Mouse (Mus musculus) MEL-GATA-1-ER (cell line): ENCODE results near the gene Sh2b1.

ENCODE experiments used
- DNase-seq: peaks from one replicate; pipeline ENCODE4 v3.0.0-alpha.2; 2012; ENCODE audit warnings: low read depth; ENCODE audit errors: extremely low read depth

The Sh2b1 gene

GRCm38 (mm10) chr7:126474486-126474955 is 703 bp downstream of the Sh2b1 start:
- no peak for DNase-seq

- no peak for DNase-seq
Measured at GRCm38 (mm10) chr7:126473470-126474086, 1.6 kb downstream of the Sh2b1 start.

DNA sequence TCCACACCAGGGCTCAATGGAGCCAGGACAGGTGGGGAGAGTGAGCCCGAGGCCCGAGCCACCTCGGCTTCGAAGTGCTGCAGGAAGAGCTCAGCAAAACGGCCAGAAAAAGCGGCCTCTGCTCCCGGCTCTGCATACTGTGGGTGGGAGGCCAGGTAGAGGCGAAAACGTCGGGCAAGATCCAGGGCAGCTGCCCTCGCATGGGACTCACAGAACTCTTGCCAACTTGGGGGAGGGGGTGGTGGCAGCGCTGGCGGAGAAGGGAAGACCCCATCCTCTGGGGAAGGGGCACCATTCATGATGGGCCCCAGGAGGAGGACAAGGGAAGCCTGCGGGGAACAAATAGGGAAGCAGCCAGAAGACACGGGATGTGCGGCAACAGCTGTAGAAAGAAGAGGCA is 2.5 kb downstream of the Sh2b1 start:
- no peak for DNase-seq

DNA sequence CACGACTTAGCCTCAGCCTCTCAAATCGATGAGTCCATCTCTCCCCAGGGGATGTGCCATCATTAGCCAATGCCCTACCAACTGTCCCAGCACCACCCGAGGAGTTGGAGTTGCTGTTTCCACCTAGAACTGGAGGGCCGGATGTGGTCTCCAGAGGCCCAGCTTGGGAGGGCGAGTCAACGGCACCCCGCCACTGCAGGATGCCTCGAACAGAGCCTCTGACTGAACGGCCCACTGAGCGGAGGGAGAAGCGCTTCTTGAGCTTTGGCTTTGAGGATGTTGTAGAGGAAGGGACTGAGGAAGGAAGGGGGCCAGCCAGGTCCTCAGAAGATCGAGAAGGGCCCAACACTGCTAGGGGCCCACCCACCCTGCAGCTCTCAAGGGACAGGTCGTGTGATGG is 2.9 kb downstream of the Sh2b1 start:
- DNase-seq = no peak

- no peak for DNase-seq
Measured at GRCm38 (mm10) chr7:126471853-126472252, 3.4 kb downstream of the Sh2b1 start.

DNA sequence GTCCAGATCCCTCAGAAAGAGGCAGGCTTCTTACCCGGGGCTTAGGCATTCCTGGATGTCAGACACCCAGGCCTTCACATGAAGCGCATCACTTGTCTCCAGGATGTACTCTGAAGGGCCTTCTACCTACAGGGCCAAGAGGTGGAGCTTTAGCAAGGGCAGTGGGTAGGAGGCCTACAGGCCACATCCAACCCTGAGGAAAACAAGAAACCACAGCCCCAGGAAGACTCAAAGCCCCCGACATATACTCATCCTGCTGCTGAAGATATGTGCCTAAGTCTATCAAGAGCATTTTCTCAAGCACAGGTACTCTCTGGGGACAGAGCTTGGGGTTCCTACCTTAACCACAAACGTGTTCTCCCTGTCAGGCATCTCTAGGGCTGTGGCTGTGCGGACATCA is 3.9 kb downstream of the Sh2b1 start:
- DNase-seq = no peak

GRCm38 (mm10) chr7:126470077-126470476 is 5.1 kb downstream of the Sh2b1 start:
- peak; percentile 88 for DNase-seq

- no peak for DNase-seq
Measured at GRCm38 (mm10) chr7:126467834-126468627, 7.2 kb downstream of the Sh2b1 start.

- no peak for DNase-seq
Measured at GRCm38 (mm10) chr7:126467271-126467670, 8.0 kb downstream of the Sh2b1 start.

DNA sequence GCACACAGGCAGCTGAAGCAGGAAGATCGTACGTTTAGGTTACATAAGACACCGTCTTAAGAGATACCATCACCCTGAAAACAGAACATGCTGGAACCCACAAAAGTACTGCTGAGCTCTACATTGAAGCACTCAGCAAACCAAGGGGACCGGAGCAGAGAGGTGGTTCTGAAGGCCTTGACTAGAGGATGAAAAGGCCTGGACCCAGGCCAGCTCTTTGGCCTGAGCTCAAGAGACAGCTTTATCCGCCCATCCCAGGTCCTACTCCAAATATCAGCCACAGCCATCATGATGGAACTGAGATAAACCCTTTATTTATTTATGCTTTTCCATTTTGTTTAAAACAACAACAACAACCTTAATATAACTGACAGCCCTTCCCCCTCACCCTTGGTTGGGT is 8.5 kb downstream of the Sh2b1 start:
- no peak for DNase-seq

- no peak for DNase-seq
Measured at GRCm38 (mm10) chr7:126466116-126466515, 9.1 kb downstream of the Sh2b1 start.

- no peak for DNase-seq
Measured at GRCm38 (mm10) chr7:126465246-126466030, 9.8 kb downstream of the Sh2b1 start.

DNA sequence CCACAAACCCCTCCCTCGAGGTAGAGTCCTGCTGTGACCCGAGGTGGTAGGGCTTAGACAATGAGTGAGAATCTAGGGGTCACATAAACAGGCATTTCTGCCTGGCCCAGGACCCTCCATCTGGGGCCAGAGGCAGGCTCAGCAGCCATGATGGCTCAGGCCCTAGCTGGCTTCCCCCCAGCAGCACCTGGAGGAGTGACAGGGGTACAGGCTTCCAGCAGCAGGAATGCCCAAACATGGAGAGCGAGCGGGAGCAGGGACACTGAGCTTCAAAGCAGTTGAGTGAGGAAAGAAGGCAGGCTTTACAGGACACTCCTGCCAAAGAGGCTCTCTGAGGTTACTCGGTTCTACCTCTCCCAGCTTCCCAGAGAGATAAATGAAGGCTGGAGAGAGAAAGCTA is 10.4 kb downstream of the Sh2b1 start:
- DNase-seq = no peak

DNA sequence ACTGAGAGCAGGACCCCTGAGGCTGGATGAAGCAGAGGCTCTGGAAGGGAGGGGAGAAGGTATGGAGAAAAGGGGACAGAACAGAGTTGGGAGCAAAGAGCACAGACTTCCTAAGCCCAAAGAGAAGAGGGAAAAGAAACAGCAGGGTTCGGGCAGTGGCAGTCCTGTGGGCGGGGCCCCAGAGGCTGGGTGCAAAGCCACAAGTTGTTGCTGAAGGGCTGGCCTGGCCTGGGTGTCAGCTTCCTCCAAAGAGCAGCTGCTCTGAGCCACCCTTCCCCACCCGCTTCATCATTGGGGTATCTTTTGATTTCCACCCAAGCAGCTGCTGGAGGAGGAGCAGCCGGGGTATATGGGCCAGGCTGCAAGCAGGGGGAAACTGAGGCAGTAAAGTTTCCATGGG is 11.1 kb downstream of the Sh2b1 start:
- DNase-seq = no peak

DNA sequence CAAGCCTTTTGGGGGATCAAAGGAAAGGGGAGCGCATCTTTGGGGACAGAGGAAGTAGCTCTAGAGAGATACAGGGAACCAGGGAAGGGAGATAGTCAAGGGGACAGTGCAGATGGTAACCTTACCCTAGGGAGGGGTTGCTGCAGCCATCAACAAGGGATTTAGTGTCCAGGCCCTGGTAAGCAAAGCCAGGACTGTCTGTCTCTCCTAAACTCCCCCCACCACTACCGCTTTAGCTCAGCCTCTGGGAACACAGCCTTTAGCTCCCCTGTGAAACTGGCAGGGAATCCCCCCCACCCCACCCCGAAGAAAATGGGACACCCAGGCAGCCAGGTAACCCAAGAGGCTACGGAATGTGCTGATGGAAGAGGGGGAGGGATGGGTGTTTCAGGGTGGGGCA is 11.7 kb downstream of the Sh2b1 start:
- no peak for DNase-seq

DNA sequence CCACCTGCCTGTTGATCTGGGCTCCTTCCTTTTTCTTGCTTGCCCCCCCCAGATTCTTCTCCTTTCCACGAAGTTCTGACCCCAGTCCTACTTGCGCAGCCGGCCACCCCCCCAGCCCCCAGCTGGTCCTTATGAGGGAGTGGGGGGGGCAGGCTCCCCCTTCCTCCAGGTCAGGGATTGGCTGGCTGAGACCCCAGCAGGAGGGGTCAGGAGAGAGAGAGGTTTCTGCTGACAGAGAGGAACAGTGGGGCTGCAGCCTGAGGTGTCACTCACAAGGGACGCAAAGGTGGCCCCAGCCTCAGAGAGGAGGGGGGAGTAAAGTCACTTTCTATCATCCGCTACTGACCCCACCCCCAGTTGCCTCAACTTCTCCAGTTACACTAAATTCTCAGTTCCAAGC is 12.2 kb downstream of the Sh2b1 start, which contains the start of gene Atp2a1:
Gene Atp2a1, minus strand, starts transcription at position 105 of the 400 bp plus-strand sequence.
- no peak for DNase-seq

DNA sequence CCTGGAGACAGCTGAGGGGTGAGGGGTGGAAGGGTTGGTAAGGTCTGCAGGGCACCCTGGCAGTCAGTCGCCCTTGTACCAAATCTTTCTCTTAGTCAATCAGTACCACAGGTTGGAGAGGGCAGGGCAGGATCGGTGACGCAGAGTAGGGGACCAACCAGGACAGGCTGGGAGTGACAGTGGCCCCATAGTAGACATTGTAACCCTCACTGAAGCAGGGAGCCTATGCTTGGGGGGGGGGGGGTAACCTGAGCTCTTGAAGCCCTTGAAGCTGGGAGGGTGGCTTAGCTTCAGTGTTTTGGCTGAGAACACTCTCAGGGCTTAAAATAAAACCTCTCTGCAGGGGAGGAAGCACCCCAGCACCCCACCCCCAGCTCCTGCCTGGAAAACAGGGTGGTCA is 13.6 kb downstream of the Sh2b1 start:
- DNase-seq = no peak

DNA sequence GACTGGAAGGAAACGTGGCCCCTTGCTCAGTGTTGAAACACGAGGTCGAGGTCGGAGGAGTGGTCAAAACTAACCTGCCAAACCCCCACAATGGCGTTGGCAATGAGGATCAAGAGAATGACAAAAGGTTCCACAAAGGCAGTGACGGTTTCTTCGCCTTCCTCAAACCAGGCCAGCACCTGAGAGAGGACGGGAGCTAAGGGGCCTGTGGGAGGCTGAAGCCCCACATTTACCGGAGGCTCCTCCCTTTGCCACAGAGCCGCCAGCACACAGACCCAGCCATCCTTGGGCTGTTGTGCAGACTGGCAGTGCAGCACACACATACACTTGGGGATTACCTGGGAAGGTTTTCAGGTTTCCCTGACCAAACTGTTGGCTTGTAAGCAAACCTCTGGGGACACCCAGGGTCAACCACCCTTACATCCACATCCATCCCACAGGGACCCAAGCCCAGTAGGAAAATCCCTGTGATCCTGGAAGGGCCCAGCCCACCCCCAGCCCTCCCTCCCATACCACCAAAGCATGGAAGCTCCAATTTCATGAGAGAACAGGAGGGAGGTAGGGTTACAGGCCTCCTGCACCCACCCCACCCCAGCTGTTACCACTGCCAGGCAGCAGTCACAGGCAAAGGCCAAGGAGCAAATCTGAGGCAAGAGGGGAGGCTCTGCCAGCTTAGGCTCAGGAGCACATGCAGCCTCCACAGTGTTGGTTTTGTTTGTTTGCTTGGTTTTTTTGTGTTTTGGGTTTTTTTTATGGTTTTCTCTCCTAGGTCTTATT is 14.4 kb downstream of the Sh2b1 start:
- no peak for DNase-seq

GRCm38 (mm10) chr7:126458844-126459618 is 16.2 kb downstream of the Sh2b1 start:
- no peak for DNase-seq

DNA sequence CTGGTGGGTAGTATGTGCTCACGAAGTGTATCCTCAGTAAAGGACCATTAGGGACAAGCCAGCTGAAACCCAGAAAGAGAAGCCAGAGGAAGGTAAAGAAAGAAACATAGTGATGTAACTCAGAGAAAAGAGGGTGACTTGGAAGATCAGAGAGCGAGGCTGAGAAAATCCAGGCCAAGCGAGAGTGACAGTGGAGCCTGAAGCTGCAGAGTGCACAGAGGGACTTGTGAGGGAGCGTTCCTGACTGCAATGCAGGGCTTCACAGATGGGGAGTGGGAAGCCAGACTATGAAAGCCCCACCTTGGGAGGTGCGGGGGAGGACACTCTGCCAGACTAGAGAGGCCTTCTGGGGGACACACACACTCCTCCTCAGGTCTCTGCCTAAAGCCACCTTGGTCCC is 17.0 kb downstream of the Sh2b1 start:
- DNase-seq = no peak
